Mouse (Mus musculus): ENCODE data around the gene Cyp2c70. TPM values are rescaled to one million over a fixed set of nuclear protein-coding genes. Genes with fewer than 3 reads are reported as not detected.
A peak's percentile ranks its signal among the peaks of the same experiment; 100 is the strongest.
"Not testable (repeated sequence)": the region's sequence is repeated elsewhere in the genome, so short reads cannot be mapped to it uniquely, and the experiment has no call there.

Cyp2c70 gene
- 1 to 10 TPM; 1.6 to 2.8 (median 2.1) TPM for total RNA-seq (2022)

DNA sequence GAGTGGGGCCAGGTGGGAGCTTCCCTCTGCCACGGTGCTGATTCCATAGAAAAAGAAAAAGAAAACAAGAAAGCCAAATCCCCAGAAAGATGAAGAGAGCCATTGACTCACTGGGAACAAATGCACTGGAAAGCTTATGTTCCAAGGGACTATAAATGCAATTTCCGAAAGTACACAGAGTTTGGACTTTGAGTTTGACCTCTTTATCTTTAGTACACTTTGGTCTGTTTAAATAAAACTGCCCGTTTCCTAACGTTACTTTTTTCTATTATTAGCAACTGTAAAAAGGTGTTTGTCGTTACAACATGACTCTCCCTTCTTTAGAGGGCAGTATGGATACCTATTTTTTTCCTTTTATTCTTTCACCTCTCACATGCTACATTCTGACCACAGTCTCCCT lies at the start of gene Cyp2c70:
Gene Cyp2c70 (minus strand): TSS at position 174 of the 400 bp plus-strand sequence.
- no peak for DNase-seq (ENCODE audit: low spot score in 2 of 2)

DNA sequence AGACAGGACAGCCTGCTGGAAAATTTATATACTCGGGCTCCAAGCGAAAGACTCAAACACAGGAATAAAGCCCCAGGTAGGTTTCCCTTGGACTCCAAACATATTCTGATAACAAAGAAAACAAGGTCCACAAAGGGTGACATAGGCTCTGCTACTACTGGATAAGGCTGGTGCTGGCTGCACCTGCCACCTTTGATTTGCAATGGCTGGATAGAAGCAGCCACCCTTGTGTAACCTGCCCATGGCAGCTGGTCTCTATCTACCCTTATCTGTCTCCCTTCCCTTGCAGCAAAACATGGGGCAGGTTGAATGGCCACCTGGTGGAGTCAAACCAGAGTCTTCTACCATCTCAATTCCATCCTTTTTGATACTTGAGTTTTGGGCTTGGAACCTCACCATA lies 45.4 kb upstream of the Cyp2c70 start:
- no peak for DNase-seq (ENCODE audit: low spot score in 2 of 2)

DNA sequence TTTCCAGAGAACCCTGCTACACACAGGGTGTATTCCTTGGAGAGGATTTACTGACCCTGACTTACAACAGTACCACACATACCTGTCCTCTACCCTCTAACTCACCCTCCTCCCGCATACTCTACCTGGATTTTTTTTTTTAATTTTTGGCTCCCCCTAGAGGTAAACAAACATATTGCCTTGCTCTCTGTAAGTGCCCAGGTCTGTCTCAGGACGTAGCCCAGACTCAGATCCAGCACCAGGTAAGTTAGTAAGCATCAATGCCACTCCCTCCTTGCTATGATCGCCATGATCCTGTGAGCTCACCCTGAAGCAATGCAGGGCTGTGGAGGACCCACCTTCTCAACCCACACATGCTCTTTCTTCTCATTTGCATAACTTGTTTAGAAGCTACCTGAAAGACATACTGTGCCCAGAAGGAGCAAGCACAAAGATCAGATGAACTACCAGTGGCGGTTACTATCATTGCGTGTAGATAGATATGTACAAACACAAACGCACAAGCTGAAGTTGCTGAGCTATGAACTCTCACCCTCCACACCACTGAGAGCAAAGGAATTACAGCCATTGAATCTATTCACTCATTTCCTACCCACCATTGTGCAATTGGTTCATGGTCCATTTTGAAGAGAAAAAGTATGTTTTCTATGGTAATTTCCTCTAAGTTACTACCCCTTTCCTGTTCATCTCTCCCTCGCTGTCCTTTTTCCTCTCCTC lies 44.9 kb upstream of the Cyp2c70 start:
- no peak for DNase-seq (ENCODE audit: low spot score in 2 of 2)

DNA sequence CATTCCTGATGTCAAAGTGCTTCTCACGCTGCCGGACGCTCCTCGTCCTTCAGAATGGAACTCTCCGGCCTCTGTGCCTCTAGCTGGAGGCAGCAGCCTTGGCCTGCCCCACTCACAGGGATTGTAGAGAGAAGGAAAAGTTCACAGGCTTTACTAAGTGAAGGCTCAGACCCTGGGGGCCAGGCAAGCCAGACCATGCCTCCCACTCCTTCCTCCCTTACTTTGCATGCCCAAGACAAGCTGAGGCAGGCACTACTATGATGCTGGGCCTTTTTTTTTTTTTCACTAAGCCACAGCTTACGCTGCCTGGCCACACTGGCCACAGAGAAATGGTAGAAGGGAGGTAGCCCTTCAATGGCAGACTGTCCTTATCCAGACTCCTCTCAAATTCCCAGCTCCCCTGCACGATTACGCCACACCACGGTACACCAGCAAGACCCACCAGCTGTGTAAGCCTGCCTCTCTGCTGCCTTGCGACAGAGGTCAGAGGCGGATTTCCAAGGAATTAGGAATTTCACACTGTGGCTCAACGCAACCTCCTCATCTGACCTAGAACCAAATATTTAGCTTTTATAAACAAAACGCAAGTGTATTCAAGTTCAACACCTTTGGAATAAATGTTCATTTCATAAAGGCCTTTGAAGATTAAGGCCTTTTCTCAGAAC lies 44.1 kb upstream of the Cyp2c70 start:
- DNase-seq (ENCODE audit: low spot score in 2 of 2), result no peak

DNA sequence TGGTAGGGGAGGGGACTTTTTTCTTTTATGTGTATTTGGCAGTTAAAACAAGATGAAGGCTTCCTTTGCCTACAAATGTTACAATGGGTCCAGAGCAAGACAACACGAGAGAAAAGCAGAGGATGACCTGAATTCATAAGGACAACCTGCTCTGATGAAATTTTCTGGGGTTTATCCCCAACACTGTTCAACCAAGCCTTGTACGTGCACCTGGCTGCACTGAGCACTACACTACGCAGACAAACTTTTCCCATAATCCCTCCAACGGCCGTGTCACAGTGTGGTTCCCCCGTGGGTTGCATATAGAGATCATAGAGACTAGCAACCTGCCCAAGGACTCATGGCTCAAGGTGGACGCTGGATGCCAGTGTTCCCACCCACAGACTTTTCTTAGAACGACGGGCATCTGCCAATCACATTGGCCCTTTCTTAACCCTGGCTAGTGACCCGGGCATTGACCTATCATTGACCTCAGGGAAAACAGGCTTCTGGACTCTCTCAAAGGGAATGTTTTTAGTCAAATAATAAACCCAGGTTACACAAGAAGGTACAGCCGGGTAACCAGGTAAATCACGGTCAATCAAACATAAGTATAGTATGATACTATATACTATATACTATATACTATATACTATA lies 39.5 kb upstream of the Cyp2c70 start:
- DNase-seq (ENCODE audit: low spot score in 2 of 2), result no peak

DNA sequence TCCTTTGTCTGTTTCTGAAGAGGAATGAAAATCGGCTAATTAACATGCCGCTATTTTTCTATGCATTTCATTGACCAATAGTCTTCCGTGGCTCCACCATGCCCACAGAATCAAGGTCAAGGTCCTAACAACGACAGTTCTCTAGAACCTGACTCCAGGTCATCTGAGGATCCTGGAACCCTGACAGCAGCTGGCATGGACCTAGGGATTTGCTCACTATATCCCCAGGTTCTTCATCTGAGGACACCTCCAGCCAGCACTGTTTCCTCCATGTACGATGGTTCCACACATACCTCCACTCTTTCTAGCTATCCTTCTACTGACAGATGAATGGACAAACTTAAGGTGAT lies 38.6 kb upstream of the Cyp2c70 start:
- no peak for DNase-seq (ENCODE audit: low spot score in 2 of 2)

DNA sequence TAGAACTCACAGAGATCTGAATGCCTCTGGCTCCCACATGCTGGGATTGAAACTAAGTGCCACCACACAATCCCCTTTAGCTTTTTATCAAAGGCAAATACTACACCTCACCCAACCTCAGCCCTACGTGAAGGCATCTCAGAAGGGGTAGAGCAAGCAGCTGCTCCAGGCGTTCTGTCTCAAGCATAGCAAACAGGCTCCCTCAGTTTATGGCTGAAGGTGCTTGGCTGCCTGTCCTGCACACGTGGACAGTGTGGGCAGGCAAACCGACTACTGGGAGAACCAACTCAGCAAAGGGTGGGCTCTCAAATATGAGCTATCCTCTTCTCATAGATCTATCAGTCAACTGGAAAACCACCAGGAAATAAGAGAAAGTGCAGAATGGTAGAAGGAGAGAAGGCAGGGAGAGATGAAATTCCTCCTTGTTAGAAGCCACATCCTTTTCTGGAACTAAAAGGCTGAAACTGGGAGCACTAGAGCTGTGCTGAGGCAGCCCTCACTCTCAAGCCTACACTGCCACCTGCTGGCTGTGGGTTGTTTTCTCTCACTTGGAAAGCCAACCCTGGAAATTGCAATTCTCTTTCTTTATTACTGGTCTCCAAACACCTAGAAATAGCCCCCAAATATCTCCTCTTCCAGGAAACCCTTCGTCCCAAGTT lies 38.1 kb upstream of the Cyp2c70 start:
- peak; percentile 40 to 74 for DNase-seq (ENCODE audit: low spot score in 2 of 2)

DNA sequence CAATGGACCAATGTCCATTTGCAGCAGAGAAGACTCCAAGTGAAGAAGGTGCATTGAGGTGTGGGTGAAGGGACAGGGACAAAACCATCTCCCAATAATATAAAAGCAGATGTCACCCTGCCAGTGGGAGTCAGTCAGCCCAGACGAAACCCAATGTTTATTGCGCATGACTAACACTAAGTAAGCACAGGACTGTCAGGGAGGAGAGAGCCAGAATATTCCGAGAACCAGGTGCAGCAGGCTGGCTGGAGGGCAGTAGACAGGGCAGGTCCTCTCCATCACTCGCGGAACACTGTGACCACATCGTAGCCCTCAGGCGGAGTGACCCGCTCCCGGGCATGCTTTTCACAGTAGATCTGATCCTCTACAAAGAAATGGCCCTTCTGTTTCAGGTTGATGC lies 35.2 kb upstream of the Cyp2c70 start:
- DNase-seq (ENCODE audit: low spot score in 2 of 2), result not testable (repeated sequence)

DNA sequence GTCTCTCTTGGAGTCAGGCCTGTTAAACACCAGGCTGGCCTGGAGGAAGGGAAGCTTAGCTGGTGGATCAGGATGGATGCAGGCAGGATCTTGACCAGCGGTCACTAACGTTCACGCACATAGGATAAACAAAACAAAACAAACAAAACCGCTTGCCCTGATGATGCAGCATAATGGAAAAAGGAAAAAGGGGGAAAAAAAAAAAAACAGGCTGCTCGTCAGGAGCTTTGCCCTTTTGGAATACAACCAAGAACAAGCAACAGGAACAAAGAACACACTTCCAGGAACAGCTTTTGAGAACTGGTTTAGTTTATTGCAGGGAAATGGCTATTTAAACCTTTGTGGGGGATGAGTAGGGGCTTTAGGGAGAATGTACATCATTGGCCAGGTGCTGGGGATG lies 33.7 kb upstream of the Cyp2c70 start:
- no peak for DNase-seq (ENCODE audit: low spot score in 2 of 2)

DNA sequence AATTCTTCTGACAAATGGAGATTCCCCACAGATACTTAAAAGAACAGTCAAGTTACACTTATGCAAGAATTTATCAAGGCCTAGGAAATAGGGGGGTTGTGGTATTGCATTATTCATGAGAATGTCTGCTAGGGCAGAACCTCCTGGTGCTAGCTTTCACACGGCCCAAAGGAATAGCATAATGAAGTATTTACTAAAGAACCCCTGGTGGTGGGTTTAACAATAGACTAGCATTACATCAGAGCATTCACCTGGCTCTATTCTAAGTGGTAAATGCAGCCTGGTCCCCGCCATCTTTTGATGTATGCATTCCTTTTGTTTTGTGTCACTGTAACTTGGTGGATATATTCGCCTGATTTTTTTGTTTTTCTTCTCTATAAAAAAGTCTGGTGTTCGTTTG lies 15.8 kb upstream of the Cyp2c70 start:
- DNase-seq (ENCODE audit: low spot score in 2 of 2), result not testable (repeated sequence)

DNA sequence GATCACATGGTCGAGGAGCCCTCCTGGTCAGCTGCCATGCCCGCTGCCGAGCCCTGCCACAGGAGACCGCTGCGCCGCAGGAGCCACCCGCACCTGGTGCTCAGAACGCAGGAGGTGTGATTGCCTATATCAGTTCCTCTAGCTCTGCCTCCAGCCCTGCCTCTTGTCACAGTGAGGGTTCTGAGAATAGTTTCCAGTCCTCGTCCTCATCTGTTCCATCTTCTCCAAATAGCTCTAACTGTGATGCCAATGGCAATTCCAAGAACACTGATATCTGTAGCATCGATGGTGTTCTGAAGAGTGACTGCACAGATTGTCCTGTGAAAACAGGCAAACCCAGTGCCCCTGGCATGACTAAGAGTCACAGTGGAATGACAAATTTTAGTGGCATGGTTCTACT lies 3.5 kb upstream of the Cyp2c70 start:
- DNase-seq (ENCODE audit: low spot score in 2 of 2), result no peak

DNA sequence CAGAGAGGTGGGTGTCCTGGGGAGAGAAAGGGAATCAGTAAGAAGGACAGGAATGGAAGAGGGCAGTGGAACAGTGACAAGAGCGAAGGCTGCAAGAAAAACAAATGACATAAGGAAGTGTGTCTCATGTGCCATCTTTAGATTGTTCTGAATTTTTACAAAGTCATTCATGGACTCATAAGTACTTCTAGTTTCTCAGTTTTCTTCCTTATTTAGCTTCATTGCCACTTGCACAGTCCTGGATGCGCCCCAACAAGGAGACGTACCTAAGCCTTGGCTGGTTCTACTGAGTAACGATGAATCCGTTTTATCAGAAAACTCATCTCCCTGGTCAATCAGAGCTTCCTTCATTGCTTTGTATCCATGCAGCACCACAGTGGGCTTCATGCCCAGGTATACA lies 3.5 kb downstream of the Cyp2c70 start:
- DNase-seq (ENCODE audit: low spot score in 2 of 2), result no peak

DNA sequence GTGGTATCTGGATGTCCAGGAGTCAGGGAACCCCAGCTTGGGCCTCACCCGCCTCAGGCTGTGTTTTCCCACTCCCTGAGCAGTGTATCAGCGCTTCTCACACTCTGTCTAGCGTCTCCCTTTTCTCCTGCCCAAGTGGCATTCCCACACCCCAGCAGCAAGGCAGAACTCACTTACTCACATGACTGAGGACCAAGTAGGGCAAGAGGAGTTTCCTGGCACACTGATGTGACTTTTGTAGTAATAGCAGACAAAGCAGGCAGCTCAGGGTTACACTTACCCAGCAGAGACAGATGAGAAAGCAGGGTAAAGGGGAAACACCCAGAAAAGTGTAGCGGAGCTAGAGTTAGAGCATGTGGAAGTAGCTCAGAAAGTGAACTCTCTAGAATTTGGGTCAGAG lies 8.8 kb downstream of the Cyp2c70 start:
- no peak for DNase-seq (ENCODE audit: low spot score in 2 of 2)

DNA sequence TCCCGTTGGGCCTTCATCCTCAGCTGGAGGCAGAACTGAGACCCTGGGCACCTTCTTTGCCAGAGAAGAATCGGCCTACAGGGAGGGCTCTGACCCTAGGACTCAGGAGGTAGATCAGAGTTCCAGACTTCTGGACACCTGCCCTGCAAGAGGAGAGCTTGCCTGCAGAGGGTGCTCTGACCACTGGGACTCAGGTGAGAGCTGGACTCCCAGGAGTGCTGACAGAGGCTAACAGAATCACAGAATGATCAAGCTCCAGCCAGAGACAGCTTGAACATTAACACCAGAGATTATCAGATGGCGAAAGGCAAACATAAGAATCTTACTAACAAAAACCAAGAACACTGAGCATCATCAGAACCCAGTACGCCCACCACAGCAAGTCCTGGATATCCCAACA lies 18.7 kb downstream of the Cyp2c70 start:
- not testable (repeated sequence) for DNase-seq (ENCODE audit: low spot score in 2 of 2)

DNA sequence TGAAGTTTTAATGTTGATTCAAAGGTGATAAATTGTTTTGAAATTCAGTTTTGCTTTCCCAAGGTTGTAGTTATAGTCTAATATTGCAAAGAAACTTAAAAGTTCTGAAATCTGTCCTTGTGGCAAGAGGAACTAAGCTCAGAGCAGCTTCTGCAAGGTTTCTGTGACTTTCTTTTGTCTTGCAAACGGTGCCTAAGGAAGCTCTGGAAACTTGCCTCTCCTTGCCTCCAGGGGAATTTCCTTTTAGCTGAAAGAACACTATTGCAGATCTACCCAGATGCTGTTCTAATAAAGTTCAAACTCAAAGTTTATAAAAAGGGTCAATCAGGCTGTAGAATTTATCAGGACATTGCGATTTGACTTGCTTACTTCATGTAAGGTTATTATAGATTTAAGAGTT lies 60.1 kb downstream of the Cyp2c70 start:
- DNase-seq (ENCODE audit: low spot score in 2 of 2), result not testable (repeated sequence)

DNA sequence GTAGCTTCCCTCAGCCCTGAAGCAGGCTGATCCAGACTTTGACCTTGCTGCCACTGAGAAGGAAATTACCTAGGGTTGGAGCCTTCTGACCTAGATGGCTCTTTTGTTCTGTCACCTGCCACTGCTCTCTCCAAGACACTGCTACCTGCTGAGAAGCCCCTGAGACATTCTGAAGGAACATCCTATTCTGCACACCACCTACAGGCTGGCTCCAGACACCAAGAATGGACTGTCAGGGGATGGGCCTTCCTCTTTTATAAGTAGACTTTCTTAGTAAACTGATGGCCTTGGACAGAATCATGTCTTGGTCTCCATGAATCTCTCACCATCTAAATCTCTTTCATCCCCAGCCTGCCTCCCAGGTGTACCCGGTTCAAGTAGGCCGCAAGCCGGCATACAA lies 62.0 kb downstream of the Cyp2c70 start:
- DNase-seq (ENCODE audit: low spot score in 2 of 2), result not testable (repeated sequence)

DNA sequence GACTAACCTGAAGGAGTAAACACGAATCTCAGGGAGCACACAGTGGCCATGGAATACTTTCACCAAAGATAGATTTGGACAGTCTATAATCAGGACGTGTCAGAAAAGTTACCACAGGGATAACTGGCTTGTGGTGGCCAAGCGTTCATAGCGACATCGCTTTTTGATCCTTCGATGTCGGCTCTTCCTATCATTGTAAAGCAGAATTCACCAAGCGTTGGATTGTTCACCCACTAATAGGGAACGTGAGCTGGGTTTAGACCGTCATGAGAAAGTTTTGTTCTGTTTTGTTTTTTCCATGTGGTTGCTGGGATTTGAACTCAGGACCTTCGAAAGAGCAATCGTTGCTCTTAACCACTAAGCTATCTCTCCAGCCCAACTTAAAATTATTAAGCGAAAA lies 67.5 kb downstream of the Cyp2c70 start:
- DNase-seq (ENCODE audit: low spot score in 2 of 2), result not testable (repeated sequence)

Other genes starting within 250 kb of the Cyp2c70 start
- gene Cyp2c37, start 194.9 kb downstream of the Cyp2c70 start, total RNA-seq (2022), result under 1 TPM in 1 of 4 experiments, not detected in 3; 0.24 TPM
- not detected for gene Cyp2c54, start 113.5 kb downstream of the Cyp2c70 start, total RNA-seq (2022)
- not detected for gene Cyp2c50, start 97.6 kb downstream of the Cyp2c70 start, total RNA-seq (2022)
- gene Pdlim1, start 84.5 kb upstream of the Cyp2c70 start, total RNA-seq (2022), result 10 to 100 TPM; 10.5 to 13.6 (median 13.4) TPM

All from layer of hippocampus, adult 8-10 months (tissue).